Mouse (Mus musculus) stomach, postnatal 0 days (tissue): ENCODE measurements around the gene Gpsm2. TPM values are rescaled to one million over a fixed set of nuclear protein-coding genes. Genes with fewer than 3 reads are reported as not detected.

Source experiments
- ATAC-seq: fragments of 200-750 bp; cut with Nextera tagmentation; 2 replicates; pipeline ENCODE4 v1.8.0; 2017; ENCODE audit not compliant: low FRiP score, low TSS enrichment
- DNase-seq: peaks from one replicate; pipeline ENCODE4 v3.0.0-alpha.2; 2016; ENCODE audit warnings: low spot score
- H3K27ac ChIP-seq: fragments of 300-500 bp; sonication (generic); replicated peaks from 2 replicates; pipeline ENCODE4 v1.5.1; 2014; ENCODE audit warnings: mild to moderate bottlenecking, control low read depth
- H3K27me3 ChIP-seq: fragments of 300-500 bp; sonication (generic); 2 replicates; pipeline ENCODE4 v1.6.1; 2014; ENCODE audit warnings: low read length; ENCODE audit not compliant: control insufficient read depth, insufficient read depth
- H3K36me3 ChIP-seq: fragments of 300-500 bp; sonication (generic); 2 replicates; pipeline ENCODE4 v1.6.1; 2014; ENCODE audit warnings: low read length, mixed read lengths; ENCODE audit not compliant: control insufficient read depth, insufficient read depth
- H3K4me1 ChIP-seq: fragments of 300-500 bp; sonication (generic); replicated peaks from 2 replicates; pipeline ENCODE4 v1.6.1; 2014; ENCODE audit warnings: antibody characterized with exemption; ENCODE audit not compliant: control insufficient read depth, insufficient read depth
- H3K4me2 ChIP-seq: fragments of 300-500 bp; sonication (generic); replicated peaks from 2 replicates; pipeline ENCODE4 v1.6.1; 2014; ENCODE audit warnings: low read depth, mild to moderate bottlenecking, control low read depth, moderate library complexity
- H3K4me3 ChIP-seq: fragments of 300-500 bp; sonication (generic); 2 replicates; pipeline ENCODE4 v1.5.1; 2014; ENCODE audit warnings: low read depth, low read length, control low read depth
- H3K9ac ChIP-seq: fragments of 300-500 bp; sonication (generic); 2 replicates; pipeline ENCODE4 v1.6.1; 2014; ENCODE audit warnings: mild to moderate bottlenecking, low read length, control low read depth, mixed read lengths
- H3K9me3 ChIP-seq: fragments of 300-500 bp; sonication (generic); 2 replicates; pipeline ENCODE4 v1.6.1; 2016; ENCODE audit warnings: low read length; ENCODE audit not compliant: control insufficient read depth
- CTCF ChIP-seq: IDR thresholded peaks from 2 replicates; pipeline ENCODE4 v1.5.1; 2016; ENCODE audit warnings: antibody characterized with exemption, low read depth, mild to moderate bottlenecking, moderate library complexity
- EP300 ChIP-seq: optimal IDR thresholded peaks from 2 replicates; pipeline ENCODE3; 2016; ENCODE audit warnings: antibody characterized with exemption
- WGBS: fragments of 180-500 bp; shearing (Covaris S2); extraction: QIAGEN DNeasy Blood & Tissue Kit; methylation state at CpG from one replicate; pipeline ENCODE4 v1.1.7; 2014; 5-methylcytosine and 5-hydroxymethylcytosine counted together
- polyA plus RNA-seq: library from polyadenylated mRNA; unstranded; fragments of >200 nt; fragmentation: Nextera tagmentation; extraction: Ambion mirVana; gene quantifications from 2 replicates; pipeline ENCODE4 v1.2.1, GENCODE M21; 2015

Gene Gpsm2
- polyA plus RNA-seq, 1 experiment from 2014 or later: 31.1 TPM

GRCm38 (mm10) chr3:108764976-108765375 lies 42.9 kb upstream of the Gpsm2 start:
- Histone ChIP-seq H3K27me3 (no peaks in the 10 kb centered on the region), H3K4me2 (no peak overlapping the region), H3K4me1 (peaks cover 7% of the 10 kb centered on the region), H3K4me3 (no peak overlapping the region), H3K36me3 (no peaks in the 10 kb centered on the region), H3K9ac (no peak overlapping the region), H3K27ac (no peak overlapping the region), H3K9me3 (no peaks in the 10 kb centered on the region)
- no peak for DNase-seq
- ATAC-seq: no peak
- WGBS: 35% methylated on average over 7 of the region's 7 CpGs
- TF ChIP-seq EP300: no peak
- TF ChIP-seq CTCF: no peak

- H3K27me3 ChIP-seq: no peaks in the 10 kb centered on the region
Observed at GRCm38 (mm10) chr3:108763691-108764090, 41.6 kb upstream of the Gpsm2 start.

GRCm38 (mm10) chr3:108762597-108763111 lies 40.5 kb upstream of the Gpsm2 start:
- peak overlapping the region; percentile 29; the same call in 1 of the 2 replicates for H3K4me2 ChIP-seq
- H3K4me1 ChIP-seq: peaks cover 7% of the 10 kb centered on the region
- no peaks in the 10 kb centered on the region for H3K36me3 ChIP-seq
- H3K27me3 ChIP-seq: no peaks in the 10 kb centered on the region
- DNase-seq (no peak), ATAC-seq (peak; percentile 51; the same call in 1 of the 2 replicates)
- H3K27ac ChIP-seq: peak overlapping the region; percentile 73
- H3K9me3 ChIP-seq: no peaks in the 10 kb centered on the region
- TF ChIP-seq CTCF: no peak
- TF ChIP-seq EP300: peak; percentile 54
- H3K9ac ChIP-seq: no peak overlapping the region
- 35% methylated on average over 7 of the region's 7 CpGs for WGBS
- H3K4me3 ChIP-seq: no peak overlapping the region

More at GRCm38 (mm10) chr3:108763691-108764090, 41.6 kb upstream of the Gpsm2 start:
- no peak for DNase-seq
- H3K9me3 ChIP-seq: no peaks in the 10 kb centered on the region
- no peak overlapping the region for H3K9ac ChIP-seq
- 32% methylated on average over 2 of the region's 2 CpGs for WGBS
- H3K4me2 ChIP-seq: no peak overlapping the region
- TF ChIP-seq CTCF (no peak), EP300 (no peak)
- peaks cover 7% of the 10 kb centered on the region for H3K4me1 ChIP-seq
- H3K27ac ChIP-seq: peak overlapping the region; percentile 73; the same call in 1 of the 2 replicates
- no peak overlapping the region for H3K4me3 ChIP-seq
- no peak for ATAC-seq
- H3K36me3 ChIP-seq: no peaks in the 10 kb centered on the region

- no peaks in the 10 kb centered on the region for H3K9me3 ChIP-seq
- ATAC-seq (peak; percentile 68; the same call in 1 of the 2 replicates), DNase-seq (no peak)
- no peaks in the 10 kb centered on the region for H3K36me3 ChIP-seq
- no peak overlapping the region for H3K4me3 ChIP-seq
- TF ChIP-seq CTCF: no peak
- TF ChIP-seq EP300: no peak
- no peak overlapping the region for H3K4me2 ChIP-seq
- H3K4me1 ChIP-seq: peaks cover 7% of the 10 kb centered on the region
- H3K27me3 ChIP-seq: no peaks in the 10 kb centered on the region
- H3K27ac ChIP-seq: peak overlapping the region; percentile 76
- no peak overlapping the region for H3K9ac ChIP-seq
- 40% methylated on average over 11 of the region's 11 CpGs for WGBS
Observed at GRCm38 (mm10) chr3:108759566-108760420, 37.7 kb upstream of the Gpsm2 start.

- DNase-seq: no peak
- H3K9me3 ChIP-seq: no peaks in the 10 kb centered on the region
- peaks cover 4% of the 10 kb centered on the region; the same call in 1 of the 2 replicates for H3K4me1 ChIP-seq
- 66% methylated on average over 9 of the region's 9 CpGs for WGBS
- H3K4me3 ChIP-seq: no peak overlapping the region
- H3K36me3 ChIP-seq: no peaks in the 10 kb centered on the region
- ATAC-seq: peak; percentile 71
- H3K27ac ChIP-seq: no peak overlapping the region
- no peak overlapping the region for H3K4me2 ChIP-seq
- no peak overlapping the region for H3K9ac ChIP-seq
- H3K27me3 ChIP-seq: no peaks in the 10 kb centered on the region
- TF ChIP-seq EP300 (no peak), CTCF (no peak)
Observed at GRCm38 (mm10) chr3:108757570-108757969, 35.5 kb upstream of the Gpsm2 start.

- Histone ChIP-seq H3K4me2 (no peak overlapping the region), H3K36me3 (no peaks in the 10 kb centered on the region), H3K27me3 (0 out of 2 replicates have a peak, but pooled peaks cover 3% of the 10 kb centered on the region), H3K9me3 (no peaks in the 10 kb centered on the region), H3K9ac (no peak overlapping the region), H3K27ac (no peak overlapping the region), H3K4me3 (no peak overlapping the region), H3K4me1 (no peaks in the 10 kb centered on the region; the same call in 1 of the 2 replicates)
- DNase-seq (no peak), ATAC-seq (no peak)
- WGBS: 71% methylated on average over 1 of the region's 1 CpGs
- TF ChIP-seq EP300 (no peak), CTCF (no peak)
Observed at GRCm38 (mm10) chr3:108756131-108756530, 34.0 kb upstream of the Gpsm2 start.
